Mouse (Mus musculus) kidney, postnatal 0 days (tissue): Measurements from ENCODE around the gene Zfp609. TPM values are rescaled to one million over a fixed set of nuclear protein-coding genes. Genes with fewer than 3 reads are reported as not detected.

Experiments used
- ATAC-seq: fragments of 200-750 bp; cut with Nextera tagmentation; replicated peaks from 2 replicates; pipeline ENCODE4 v1.8.0; 2017; ENCODE audit warnings: low read depth, moderate number of reproducible peaks, moderate TSS enrichment, moderate library complexity; ENCODE audit not compliant: low FRiP score
- DNase-seq: peaks from one replicate; pipeline ENCODE4 v3.0.0-alpha.2; 2016; ENCODE audit warnings: low spot score
- H3K27ac ChIP-seq: fragments of 300-500 bp; sonication (generic); 2 replicates; pipeline ENCODE4 v1.5.1; 2014; ENCODE audit warnings: mild to moderate bottlenecking
- H3K27me3 ChIP-seq: fragments of 300-500 bp; sonication (generic); 2 replicates; pipeline ENCODE4 v1.6.1; 2014; ENCODE audit warnings: low read length, mixed read lengths; ENCODE audit not compliant: insufficient read depth
- H3K36me3 ChIP-seq: fragments of 300-500 bp; sonication (generic); 2 replicates; pipeline ENCODE4 v1.6.1; 2014; ENCODE audit warnings: low read length, mixed read lengths; ENCODE audit not compliant: insufficient read depth
- H3K4me1 ChIP-seq: fragments of 300-500 bp; sonication (generic); replicated peaks from 2 replicates; pipeline ENCODE4 v1.6.1; 2014; ENCODE audit warnings: antibody characterized with exemption, low read length, mixed read lengths; ENCODE audit not compliant: insufficient read depth
- H3K4me2 ChIP-seq: fragments of 300-500 bp; sonication (generic); 2 replicates; pipeline ENCODE4 v1.6.1; 2014; ENCODE audit warnings: mild to moderate bottlenecking, low read length, moderate library complexity, mixed read lengths
- H3K4me3 ChIP-seq: fragments of 300-500 bp; sonication (generic); replicated peaks from 2 replicates; pipeline ENCODE4 v1.5.1; 2014; ENCODE audit warnings: low read depth, low read length
- H3K9ac ChIP-seq: fragments of 300-500 bp; sonication (generic); 2 replicates; pipeline ENCODE4 v1.6.1; 2014; ENCODE audit warnings: low read depth, low read length
- H3K9me3 ChIP-seq: fragments of 300-500 bp; sonication (generic); replicated peaks from 2 replicates; pipeline ENCODE4 v1.6.1; 2016; ENCODE audit warnings: low read length, inconsistent platforms, mixed read lengths
- CTCF ChIP-seq: IDR thresholded peaks from 2 replicates; pipeline ENCODE4 v1.5.1; 2016; ENCODE audit warnings: antibody characterized with exemption, low read depth, mild to moderate bottlenecking, moderate library complexity
- WGBS: fragments of 180-500 bp; shearing (Covaris S2); extraction: QIAGEN DNeasy Blood & Tissue Kit; methylation state at CpG from one replicate; pipeline ENCODE4 v1.1.7; 2014; 5-methylcytosine and 5-hydroxymethylcytosine counted together
- polyA plus RNA-seq: library from polyadenylated mRNA; unstranded; fragments of >200 nt; fragmentation: Nextera tagmentation; extraction: Ambion mirVana; gene quantifications from 2 replicates; pipeline ENCODE4 v1.2.1, GENCODE M21; 2015

Gene Zfp609
- polyA plus RNA-seq, 1 experiment from 2014 or later, result 5.0 TPM

DNA sequence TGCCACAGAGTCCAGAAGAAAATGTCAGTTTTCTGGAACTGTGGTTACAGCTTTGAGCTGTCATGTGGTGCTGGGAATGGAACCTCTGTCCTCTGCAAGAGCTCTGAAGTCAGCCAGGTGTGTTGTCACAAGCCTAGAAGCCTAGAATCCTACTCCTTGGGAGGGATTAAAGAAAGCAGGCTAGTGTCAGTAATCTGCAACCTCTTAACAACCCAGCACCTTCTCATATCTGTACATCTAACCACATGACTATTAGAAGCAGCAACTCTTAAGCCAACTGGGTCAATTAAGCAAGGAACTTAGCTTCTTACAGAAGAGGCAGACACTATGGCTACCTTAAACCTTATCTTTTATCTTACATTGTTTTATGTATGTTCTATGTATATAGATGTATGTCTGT is 9.6 kb upstream of the Zfp609 start:
- Histone ChIP-seq H3K27ac (no peak overlapping the region), H3K9me3 (no peaks in the 10 kb centered on the region), H3K4me2 (no peak overlapping the region), H3K9ac (no peak overlapping the region), H3K36me3 (0 out of 2 replicates have a peak, but pooled peaks cover 8% of the 10 kb centered on the region), H3K4me1 (no peaks in the 10 kb centered on the region), H3K4me3 (no peak overlapping the region), H3K27me3 (no peaks in the 10 kb centered on the region)
- no peak for ATAC-seq
- no peak for DNase-seq
- no peak for TF ChIP-seq CTCF

GRCm38 (mm10) chr9:65834628-65835354 is 7.4 kb upstream of the Zfp609 start:
- no peak for DNase-seq
- 81% methylated on average over 10 of the region's 10 CpGs for WGBS
- Histone ChIP-seq H3K4me2 (no peak overlapping the region), H3K27ac (no peak overlapping the region), H3K4me1 (no peaks in the 10 kb centered on the region), H3K9me3 (no peaks in the 10 kb centered on the region), H3K9ac (no peak overlapping the region), H3K27me3 (no peaks in the 10 kb centered on the region), H3K36me3 (0 out of 2 replicates have a peak, but pooled peaks cover 8% of the 10 kb centered on the region), H3K4me3 (no peak overlapping the region)
- no peak for TF ChIP-seq CTCF
- ATAC-seq, result no peak

DNA sequence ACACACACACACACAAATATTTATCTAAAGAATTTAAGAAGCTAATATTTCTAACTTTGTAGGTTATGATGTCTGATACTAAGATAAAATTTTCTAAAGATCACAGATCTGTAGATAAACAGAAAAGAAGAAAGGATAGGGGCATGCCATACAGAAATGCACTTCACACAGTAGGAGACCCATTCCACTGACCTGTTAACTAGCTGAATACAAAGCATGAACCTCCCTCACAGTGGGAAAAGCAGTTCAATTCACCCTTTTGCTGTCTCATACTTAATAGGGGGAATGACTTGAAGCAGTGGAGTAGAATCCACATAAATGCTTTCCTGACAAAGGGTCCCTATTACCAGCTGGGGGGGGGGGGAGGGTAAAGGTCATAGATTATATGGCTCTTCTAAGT is 6.3 kb upstream of the Zfp609 start:
- Histone ChIP-seq H3K4me1 (peaks cover 4% of the 10 kb centered on the region; the same call in 1 of the 2 replicates), H3K27ac (no peak overlapping the region), H3K9me3 (no peaks in the 10 kb centered on the region), H3K4me2 (no peak overlapping the region), H3K4me3 (no peak overlapping the region), H3K36me3 (0 out of 2 replicates have a peak, but pooled peaks cover 8% of the 10 kb centered on the region), H3K9ac (no peak overlapping the region), H3K27me3 (no peaks in the 10 kb centered on the region)
- ATAC-seq, result no peak
- DNase-seq, result no peak
- no peak for TF ChIP-seq CTCF

- WGBS, result 76% methylated on average over 2 of the region's 2 CpGs
- Histone ChIP-seq H3K4me3 (no peak overlapping the region), H3K27me3 (no peaks in the 10 kb centered on the region), H3K9me3 (no peaks in the 10 kb centered on the region), H3K27ac (no peak overlapping the region), H3K4me1 (peaks cover 8% of the 10 kb centered on the region; the same call in 1 of the 2 replicates), H3K36me3 (0 out of 2 replicates have a peak, but pooled peaks cover 6% of the 10 kb centered on the region), H3K9ac (no peak overlapping the region), H3K4me2 (no peak overlapping the region)
- DNase-seq (no peak), ATAC-seq (no peak)
- TF ChIP-seq CTCF, result no peak
These were observed 5.9 kb upstream of the Zfp609 start for GRCm38 (mm10) chr9:65833230-65833629.

DNA sequence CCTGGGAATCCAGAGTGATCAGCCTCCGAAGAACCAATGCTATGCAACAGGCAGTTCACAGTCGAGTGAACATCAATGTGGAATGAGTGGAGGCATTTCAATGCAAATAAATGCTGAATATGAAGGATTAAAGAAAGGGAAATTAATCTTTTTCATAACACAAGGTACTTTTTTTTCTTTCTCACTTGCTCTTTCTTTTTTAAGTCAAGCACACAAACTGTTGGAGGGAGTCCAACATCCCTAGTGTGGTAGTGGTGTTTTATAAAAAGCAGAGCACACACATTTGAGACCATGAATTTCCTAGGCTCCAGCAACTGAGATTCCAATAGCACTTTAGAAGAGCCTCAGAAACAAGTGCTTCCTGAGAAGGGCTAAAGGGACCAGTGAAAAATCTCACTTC is 4.7 kb upstream of the Zfp609 start:
- DNase-seq (no peak), ATAC-seq (no peak)
- 52% methylated on average over 2 of the region's 2 CpGs for WGBS
- Histone ChIP-seq H3K36me3 (no peaks in the 10 kb centered on the region), H3K27me3 (no peaks in the 10 kb centered on the region), H3K9ac (no peak overlapping the region), H3K4me2 (no peak overlapping the region), H3K4me1 (peaks cover 11% of the 10 kb centered on the region; the same call in 1 of the 2 replicates), H3K9me3 (no peaks in the 10 kb centered on the region), H3K27ac (no peak overlapping the region), H3K4me3 (no peak overlapping the region)
- TF ChIP-seq CTCF, result no peak

- Histone ChIP-seq H3K9ac (no peak overlapping the region), H3K9me3 (no peaks in the 10 kb centered on the region), H3K36me3 (no peaks in the 10 kb centered on the region), H3K27me3 (no peaks in the 10 kb centered on the region), H3K4me3 (no peak overlapping the region), H3K27ac (no peak overlapping the region; the same call in 1 of the 2 replicates), H3K4me1 (peaks cover 13% of the 10 kb centered on the region; the same call in 1 of the 2 replicates), H3K4me2 (no peak overlapping the region)
- ATAC-seq (no peak), DNase-seq (no peak)
- 71% methylated on average over 4 of the region's 4 CpGs for WGBS
- TF ChIP-seq CTCF, result no peak
These were observed 3.8 kb upstream of the Zfp609 start for GRCm38 (mm10) chr9:65831164-65831563.
